Mouse (Mus musculus) adrenal gland, adult 2 months (tissue): ENCODE measurements around the gene Use1. TPM values are rescaled to one million over a fixed set of nuclear protein-coding genes. Genes with fewer than 3 reads are reported as not detected.
"Not testable (repeated sequence)": the region's sequence is repeated elsewhere in the genome, so short reads cannot be mapped to it uniquely, and the experiment has no call there.

Experiments used
- DNase-seq: peaks from one replicate; pipeline ENCODE4 v3.0.0; 2021
- long read RNA-seq: library from polyadenylated mRNA; stranded (forward); transcript quantifications from one replicate; pipeline ENCODE4 v2.0.0, GENCODE M21; 2021
- polyA plus RNA-seq: library from polyadenylated mRNA; depleted of rRNA; stranded (reverse); fragments of >200 nt; gene quantifications from 2 replicates; pipeline ENCODE4 v1.2.3, GENCODE M21; 2012; rRNA removed
- total RNA-seq, 2 experiments: library from RNA; stranded (reverse); gene quantifications; 2 replicates each; pipeline ENCODE4 v1.2.3; 2021

Gene Use1
- total RNA-seq: 100 to 1,000 TPM; 167 to 218 TPM
- polyA plus RNA-seq: 69.3 and 79.6 TPM in 2 replicates
- long read RNA-seq, partial matches to known transcripts: 1 of 6 reads
- long read RNA-seq, other reads (novel, unspliced or antisense): 4 of 6 reads

DNA sequence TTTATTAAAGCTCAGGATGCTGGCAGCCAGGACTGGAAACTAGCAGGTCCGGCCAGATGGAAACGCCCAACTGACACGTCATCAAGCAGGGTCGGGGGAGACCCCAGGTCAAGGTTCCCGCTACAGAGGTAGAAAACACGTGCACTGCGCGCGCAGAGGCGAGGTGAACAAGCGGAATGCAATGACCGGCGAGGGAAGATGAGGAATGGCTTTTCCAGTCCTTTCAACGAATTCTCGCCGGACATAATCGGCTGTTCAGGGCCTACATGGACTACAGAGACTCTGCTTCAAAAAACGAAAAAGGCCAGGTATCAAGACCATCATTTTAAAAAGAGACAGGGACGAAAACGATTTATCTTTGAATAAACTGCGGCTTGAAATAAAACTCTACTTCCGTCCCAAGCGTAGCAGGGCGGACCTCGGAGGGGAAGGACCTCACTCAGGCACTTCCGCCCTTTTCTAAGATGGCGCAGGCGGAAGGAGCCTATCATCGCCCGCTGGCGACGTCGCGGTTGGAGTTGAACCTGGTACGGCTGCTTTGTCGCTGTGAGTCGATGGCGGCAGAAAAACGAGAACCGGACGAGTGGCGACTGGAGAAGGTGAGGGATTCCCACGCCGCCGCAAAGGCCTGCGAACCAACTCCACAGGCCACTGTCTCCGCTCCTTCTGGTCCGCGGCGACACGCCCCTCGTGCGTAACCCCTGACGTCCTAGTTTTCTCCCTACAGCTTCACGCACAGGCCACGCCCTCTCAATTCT, at the start of gene Use1:
TSS of gene Use1 (plus strand) at position 78 of the 758 bp plus-strand sequence.
- DNase-seq: peak; percentile 97

DNA sequence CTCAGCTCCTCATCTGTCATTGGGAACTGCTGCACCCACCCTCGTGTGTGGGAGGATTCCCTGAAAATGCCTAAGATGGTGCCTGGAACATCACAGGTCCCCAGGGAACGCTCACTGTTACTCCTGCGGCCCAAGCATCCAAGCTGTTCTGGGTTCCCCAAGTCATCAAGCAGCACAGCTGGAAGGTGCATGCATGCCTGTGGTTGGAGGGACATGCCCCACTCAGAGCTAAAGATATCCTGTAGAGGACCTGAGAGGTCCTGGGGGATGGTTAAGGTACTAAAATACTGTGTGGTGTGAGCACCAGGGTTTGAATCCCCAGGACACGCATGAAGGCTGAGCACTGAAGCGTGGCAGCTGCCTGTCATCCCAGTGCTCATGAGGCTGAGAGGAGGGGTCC, 48.0 kb upstream of the Use1 start:
- not testable (repeated sequence) for DNase-seq

GRCm38 (mm10) chr8:71319760-71320159, 46.9 kb upstream of the Use1 start:
- DNase-seq: not testable (repeated sequence)

- no peak for DNase-seq
Observed at GRCm38 (mm10) chr8:71322939-71323338, 43.7 kb upstream of the Use1 start.

DNA sequence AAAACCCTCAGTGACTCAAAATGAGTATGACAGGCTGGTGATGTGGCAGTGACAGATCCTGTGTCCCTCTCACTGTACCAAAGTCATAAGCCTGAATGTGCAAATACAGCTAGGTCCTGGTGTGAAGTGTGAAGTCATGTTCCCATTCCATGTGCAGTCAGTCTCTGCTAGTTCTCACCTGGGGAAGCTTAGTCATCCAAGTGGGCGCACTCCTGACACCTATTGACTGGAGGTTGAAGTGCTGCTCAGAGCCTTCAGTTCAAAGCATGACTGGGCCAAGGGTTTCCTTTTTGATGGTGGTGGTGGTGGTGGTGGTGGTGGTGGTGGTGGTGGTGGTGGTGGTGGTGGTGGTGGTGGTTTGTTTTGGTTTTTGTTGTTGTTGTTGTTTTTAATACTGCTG, 41.8 kb upstream of the Use1 start:
- peak; percentile 34 for DNase-seq

DNA sequence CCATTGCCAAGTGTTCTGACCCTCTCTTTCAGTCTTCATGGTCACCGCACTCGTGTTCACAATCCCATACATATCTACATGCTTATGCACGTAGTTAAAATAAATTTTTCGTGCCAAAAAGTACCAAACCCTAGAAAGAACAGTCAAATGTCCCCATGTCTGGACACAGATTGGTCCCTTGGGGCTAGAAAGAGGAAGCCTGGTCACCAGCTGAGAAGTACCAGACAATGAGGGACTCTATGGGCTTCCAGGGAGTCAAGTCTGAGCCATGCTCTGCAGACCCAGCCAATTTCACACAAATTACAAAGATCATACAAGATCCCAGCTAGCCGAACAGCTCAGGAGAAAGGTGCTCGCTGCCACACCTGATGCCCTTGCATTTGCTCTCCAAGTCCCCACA, 28.8 kb upstream of the Use1 start:
- not testable (repeated sequence) for DNase-seq

DNA sequence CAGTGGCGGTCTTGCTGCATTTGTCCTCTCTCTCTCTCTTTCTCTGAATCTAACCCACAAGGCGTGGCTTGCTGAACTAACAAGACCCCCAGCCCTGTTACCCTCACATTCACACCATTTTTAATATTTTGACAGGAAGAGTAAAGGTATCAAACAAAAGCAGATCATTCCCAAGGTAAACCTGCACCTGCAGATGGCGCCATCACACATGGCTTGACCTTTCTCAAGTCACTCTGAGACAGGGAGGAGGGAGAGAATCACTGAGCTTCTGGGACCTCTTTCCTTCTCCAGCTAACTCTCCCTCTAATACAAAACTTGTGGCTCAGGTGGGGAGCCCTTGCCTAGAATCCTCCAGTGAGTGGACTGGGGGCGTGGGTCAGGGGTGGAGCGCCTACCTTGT, 26.0 kb upstream of the Use1 start:
- DNase-seq: no peak

DNA sequence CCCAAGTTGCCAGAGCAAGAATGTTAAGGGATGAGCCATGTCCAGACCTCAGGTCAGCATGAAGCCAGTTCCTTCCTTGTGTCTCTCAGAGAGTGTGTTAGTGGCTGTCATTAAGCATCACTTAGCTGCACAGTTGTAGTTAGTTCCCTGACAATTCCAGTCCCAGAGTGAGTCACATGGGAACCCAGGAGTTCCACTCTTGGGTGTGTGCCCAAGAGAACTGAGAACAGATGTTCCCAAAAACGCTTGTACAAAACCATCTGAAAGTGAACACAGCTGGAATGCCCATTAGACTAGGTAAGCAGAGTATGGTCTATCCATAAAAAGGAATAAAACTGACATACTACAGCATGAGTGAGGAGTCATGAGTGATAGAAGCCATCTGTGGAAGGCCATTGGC, 20.1 kb upstream of the Use1 start:
- DNase-seq: no peak

DNA sequence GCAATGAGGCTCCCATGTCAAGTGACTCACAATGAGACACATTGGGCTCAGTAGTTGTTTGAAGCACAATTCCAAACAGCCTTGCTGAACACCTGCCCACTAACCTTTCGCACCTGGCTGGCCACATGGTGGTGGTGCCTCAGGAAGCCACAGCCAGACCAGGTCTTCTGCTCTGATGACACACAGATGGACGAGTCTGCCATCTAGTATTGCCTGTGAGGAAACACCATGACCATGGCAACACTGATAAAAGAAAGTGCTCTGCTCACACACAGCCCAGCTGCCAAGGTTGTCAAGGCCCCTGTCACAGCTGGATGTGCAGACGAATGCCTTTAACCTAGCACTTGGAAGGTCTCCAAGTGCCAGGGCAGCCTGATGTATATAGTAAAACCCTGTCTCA, 15.5 kb upstream of the Use1 start:
- peak; percentile 18 for DNase-seq

DNA sequence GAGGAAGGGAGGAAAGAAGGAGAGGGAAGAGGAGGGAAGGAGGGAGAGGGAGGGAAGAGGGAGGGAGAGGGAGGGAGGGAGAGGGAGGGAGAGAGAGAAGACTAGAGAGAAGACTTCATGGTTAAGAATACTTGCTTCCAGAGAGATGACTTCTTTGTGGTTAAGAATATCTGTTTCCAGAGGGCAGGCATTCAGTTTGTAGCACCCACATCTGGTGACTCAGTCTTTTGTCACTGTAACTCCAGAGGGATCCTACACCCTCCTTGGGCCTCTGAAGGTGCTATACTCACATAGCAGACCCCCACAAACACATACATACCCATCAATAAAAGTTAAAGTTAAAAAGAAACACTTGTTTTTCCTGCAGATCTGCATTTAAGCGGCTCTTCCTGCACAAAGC, 15.1 kb upstream of the Use1 start:
- DNase-seq: no peak

DNA sequence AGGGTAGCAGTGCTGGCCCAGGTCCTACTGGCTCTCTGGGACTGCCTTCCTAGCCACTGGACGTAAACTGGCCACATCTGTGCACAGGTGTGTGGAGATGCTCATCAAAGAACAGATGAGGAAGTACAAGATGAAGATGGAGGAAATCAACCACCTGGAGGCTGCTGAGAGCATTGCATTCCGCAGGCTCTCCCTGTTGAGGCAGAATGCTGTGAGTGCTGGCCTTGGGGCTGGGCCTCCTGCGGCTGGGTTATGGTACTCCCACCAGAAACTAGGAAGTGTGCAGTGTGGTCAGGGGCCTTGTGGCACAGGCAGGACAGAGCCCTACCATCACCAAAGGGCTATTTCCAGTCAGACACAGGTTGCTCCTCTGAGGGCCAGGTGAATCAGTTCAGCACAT, 8.6 kb upstream of the Use1 start:
- DNase-seq: no peak

- DNase-seq: no peak
Observed at GRCm38 (mm10) chr8:71367529-71368176, 1.0 kb downstream of the Use1 start.

- DNase-seq: no peak
Observed at GRCm38 (mm10) chr8:71368366-71368765, 1.7 kb downstream of the Use1 start.

DNA sequence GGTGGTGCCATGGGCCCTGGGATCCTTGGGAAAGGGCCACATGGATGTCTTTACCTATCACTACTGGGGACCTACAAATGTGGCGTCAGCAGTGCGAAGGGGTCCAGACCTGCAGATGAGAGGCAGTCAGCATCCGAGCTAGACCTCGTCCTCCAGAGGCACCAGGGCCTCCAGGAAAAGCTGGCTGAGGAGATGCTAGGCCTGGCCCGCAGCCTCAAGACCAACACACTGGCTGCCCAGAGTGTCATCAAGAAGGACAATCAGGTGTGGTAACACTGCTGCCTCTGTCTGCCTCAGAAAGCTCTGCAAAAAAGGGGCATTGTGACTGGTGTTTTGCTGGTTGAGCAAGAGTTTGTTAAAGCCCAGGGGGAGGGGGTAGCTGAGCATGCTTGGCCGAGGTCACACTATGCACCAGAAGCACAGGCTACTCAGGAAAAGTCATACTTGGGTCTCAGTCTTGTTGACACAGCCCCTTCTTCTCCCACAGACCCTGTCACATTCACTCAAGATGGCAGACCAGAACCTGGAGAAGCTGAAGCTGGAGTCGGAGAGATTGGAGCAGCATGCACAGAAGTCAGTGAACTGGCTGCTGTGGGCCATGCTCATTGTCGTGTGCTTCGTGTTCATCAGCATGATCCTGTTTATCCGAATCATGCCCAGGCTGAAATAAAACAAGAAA, 2.5 kb downstream of the Use1 start:
- DNase-seq: no peak

GRCm38 (mm10) chr8:71370711-71371235, 4.1 kb downstream of the Use1 start:
- DNase-seq: no peak

DNA sequence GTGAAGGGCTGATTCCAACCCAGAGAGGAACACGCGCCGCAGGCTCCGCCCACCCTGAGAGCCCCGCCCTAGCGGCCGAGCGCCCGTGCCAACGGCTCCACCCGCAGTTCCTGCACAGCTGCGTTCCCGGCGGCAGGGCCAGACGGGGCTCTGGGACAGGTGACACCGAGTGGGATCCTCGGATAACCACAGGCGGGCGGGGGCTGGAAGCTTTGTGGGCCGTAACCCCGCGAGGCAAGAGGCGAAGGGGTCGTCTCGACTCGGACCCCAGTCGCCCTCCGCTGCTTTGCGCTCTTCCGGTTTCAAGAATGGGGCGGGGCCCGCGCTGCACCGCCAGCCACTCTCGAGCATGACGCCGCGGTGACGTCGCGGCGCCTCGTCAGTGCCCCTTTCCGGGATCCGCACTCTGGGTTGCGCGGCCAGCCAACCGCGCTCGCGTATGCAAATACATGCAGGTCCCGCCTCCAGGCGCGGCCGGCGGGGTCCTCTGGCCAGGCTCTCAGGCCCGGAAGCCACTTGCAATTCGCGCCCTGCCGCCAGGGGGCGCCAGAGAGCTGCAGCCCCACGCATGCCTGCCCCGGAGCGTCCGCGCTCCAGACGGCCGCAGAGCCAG, 4.7 kb downstream of the Use1 start, which contains the start of gene Ocel1:
TSS of gene Ocel1 (plus strand) at position 63 of the 613 bp plus-strand sequence.
- peak; percentile 99 for DNase-seq

DNA sequence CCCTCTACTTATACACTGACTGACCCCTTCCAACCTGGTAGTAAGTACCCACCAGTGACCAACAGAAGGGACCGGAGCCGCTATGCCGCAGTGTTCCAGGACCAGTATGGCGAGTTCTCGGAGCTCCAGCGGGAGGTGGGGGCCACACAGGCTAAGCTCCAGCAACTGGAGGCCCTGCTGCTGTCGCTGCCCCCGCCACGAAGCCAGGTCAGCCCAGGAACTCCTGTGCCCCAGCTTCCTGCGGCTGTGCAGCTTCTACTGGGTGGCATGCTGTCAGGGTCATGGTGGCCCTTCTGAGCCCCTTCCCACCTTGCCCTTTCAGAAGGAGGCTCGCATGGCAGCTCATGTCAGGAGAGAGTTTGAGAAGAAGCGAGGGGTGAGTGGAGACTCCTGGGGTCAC, 5.8 kb downstream of the Use1 start:
- no peak for DNase-seq

DNA sequence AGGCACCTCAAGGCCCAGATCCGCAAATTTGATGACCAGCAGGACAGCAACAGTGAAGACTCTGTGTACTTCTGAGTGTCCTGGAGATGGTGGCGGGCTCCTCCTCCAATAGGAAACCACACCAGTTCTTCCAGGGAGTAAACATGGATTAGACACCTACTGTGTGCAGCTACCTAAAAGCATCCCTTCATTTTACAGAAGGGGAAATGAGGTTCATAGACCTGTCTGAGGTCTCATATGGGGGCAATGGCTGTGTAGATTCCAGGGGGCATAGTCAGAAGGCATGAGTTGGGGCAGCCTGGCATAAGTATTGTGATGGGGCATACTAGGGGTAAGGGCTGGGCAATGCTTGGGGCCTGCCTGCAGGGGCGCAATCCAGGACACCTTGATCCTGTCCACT, 6.4 kb downstream of the Use1 start:
- DNase-seq: no peak

DNA sequence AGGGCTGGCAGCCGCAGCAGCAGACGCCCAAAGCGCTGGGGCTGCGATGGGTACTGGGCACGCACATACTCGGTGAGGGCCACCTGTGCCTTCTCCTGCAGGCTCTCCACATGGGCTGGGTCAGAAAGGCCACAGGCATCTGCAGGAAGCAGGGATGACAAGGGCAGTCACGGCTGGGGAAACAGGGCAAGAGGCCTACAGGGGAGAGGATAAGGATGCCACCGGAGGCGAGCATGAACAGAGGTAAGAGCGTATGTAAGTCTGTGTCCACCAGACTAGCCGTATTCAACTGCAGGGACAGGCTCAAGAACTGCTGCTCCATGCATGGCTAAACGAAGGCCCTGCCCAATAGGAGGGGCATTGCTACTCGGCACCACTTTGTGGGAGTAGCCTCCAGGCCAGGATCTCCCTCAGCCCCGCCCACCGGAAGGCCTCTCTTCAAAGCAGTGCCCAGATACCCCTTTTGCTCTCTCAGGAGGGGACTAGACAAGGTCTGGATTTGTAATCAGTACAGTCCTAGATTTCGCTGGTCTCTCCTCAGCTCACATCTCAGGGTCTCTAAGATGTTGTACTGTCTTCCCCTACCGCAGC, 8.1 kb downstream of the Use1 start:
- DNase-seq: no peak

DNA sequence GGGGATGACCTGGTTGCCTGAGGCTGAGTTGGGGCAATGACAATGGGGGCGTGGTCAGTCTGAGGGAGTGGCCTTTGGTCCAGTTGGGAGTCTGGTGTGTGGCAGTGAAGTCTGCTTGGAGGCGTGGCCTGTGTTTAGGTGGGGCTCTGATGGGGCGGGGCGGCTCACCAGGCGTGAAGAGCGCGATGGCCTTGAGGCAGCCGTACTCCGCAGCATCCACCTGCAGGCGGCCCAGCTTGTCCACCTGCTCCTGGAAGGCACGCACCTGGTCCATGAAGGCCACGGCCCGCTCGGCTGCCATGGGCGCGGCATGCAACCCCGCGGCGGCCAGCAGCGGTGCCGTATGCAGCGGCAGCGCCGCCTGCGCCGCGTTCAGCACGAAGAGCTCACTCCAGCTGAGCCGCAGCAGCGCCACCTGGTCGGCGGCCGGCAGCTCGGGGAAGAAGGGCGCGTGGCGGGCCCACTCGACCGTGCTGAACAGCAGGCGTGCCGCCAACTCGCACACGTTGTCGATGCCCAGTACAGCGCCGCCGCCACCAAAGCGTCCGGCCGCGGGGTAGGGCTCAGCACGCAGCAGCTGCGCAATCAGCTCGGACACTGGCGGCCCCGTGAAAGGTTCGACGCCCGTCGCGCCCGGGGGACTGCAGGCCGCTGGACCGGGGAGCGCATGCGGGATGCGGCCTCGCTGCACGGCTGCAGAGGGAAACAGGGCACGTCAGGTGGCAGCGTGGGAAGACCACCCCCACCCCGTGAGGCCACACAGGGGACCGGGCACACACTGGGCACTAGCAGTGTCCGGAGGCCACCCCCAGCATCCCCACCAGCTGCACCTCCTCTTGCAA, 9.2 kb downstream of the Use1 start:
- DNase-seq: peak; percentile 88
